ENCODE assay signal across 26 mouse cellular contexts in genomic region chr11:23332136-23332535, GRCm38 (mm10). TPM values are rescaled to one million over a fixed set of nuclear protein-coding genes. Genes with fewer than 3 reads are reported as not detected.
DNase-seq lines count a peak whose midpoint lies in the region; ATAC-seq and TF ChIP-seq lines count a peak whose summit lies in the region.
"Had no signal": no experiment of that assay in that cellular context is flagged by ENCODE, and none has a peak within 500 bp of the region (broad histone marks: within the 10 kb centered on the region; RNA-seq: fewer than 3 reads in every experiment).

No protein-coding gene starts in this region.

- no peak for TF ChIP-seq EP300 in heart, adult 2 months (IDR thresholded peaks at IDR 0.05; ENCODE audit: insufficient read depth, low read depth, low read length)

- peaks cover 1% of the 10 kb centered on the region for H3K4me1 ChIP-seq in heart, adult 2 months (ENCODE audit: control insufficient read depth, insufficient read depth, low read length)
- H3K4me1 ChIP-seq in embryonic facial prominence, embryonic 14.5 days (ENCODE audit: control insufficient read depth, insufficient read depth, low read length): no peaks in the 10 kb centered on the region
- H3K4me1 ChIP-seq: midbrain, embryonic 13.5 days had no signal

- WGBS in heart, adult 2 months: 63% methylated on average over 3 of the region's 3 CpGs
- WGBS in embryonic facial prominence, embryonic 14.5 days: 61% methylated on average over 3 of the region's 3 CpGs

- H3K4me3 ChIP-seq in heart, adult 2 months: no peak overlapping the region
- no peak overlapping the region for H3K4me3 ChIP-seq in embryonic facial prominence, embryonic 14.5 days (ENCODE audit: low read depth, low read length)
- H3K4me3 ChIP-seq: heart, embryonic 12.5 days; left cerebral cortex, adult 2 months; midbrain, embryonic 13.5 days had no signal

- 0 out of 2 replicates have a peak, but pooled peaks have one; percentile 18 for TF ChIP-seq CTCF in heart, adult 2 months (IDR thresholded peaks at IDR 0.05)

- intact Hi-C loops in heart, adult 2 months (cut with DNase I): no loop called here

- no peak for TF ChIP-seq POLR2A in heart, adult 2 months (IDR thresholded peaks at IDR 0.05; ENCODE audit: insufficient read depth, low read depth, low read length)

- H3K36me3 ChIP-seq in heart, adult 2 months (ENCODE audit: control insufficient read depth, insufficient read depth, low read length): peaks cover 6% of the 10 kb centered on the region
- H3K36me3 ChIP-seq in embryonic facial prominence, embryonic 14.5 days (ENCODE audit: control insufficient read depth, insufficient read depth, low read length): 0 out of 2 replicates have a peak, but pooled peaks cover 18% of the 10 kb centered on the region
- H3K36me3 ChIP-seq: midbrain, embryonic 13.5 days had no signal

- DNase-seq in heart, adult 2 months: no peak
- no peak for DNase-seq in heart, postnatal 4 days
- peak; percentile 69 for DNase-seq in 416B (ENCODE audit: low read depth)
- peak; percentile 46 for DNase-seq in MN1 (ENCODE audit: low spot score)
- DNase-seq in embryonic facial prominence, embryonic 14.5 days (ENCODE audit: low spot score): no peak
- no peak for DNase-seq in right cerebral cortex, postnatal 25 days
- no peak for DNase-seq in cerebellum, adult 11-12 months
- DNase-seq: adrenal gland, adult 8-10 months; cerebellum, adult 11 months; cerebellum, adult 9-11 months; gastrocnemius, postnatal 14 days; kidney, adult 11 months; kidney, postnatal 14 days; lung, embryonic 14.5 days; lung, postnatal 14 days; spleen, adult 18-20 months; thymus, postnatal 14 days had no signal

- ATAC-seq in embryonic facial prominence, embryonic 14.5 days (ENCODE audit: low read depth): 0 out of 2 replicates have a peak, but pooled peaks have one; percentile 37
- ATAC-seq: forebrain, embryonic 14.5 days; inflammation-experienced regulatory T-cells, adult 6 months; midbrain, embryonic 13.5 days had no signal

- H3K27me3 ChIP-seq in heart, adult 2 months (ENCODE audit: control insufficient read depth, insufficient read depth, low read length): no peaks in the 10 kb centered on the region
- H3K27me3 ChIP-seq in embryonic facial prominence, embryonic 14.5 days (replicated peaks; ENCODE audit: control insufficient read depth, insufficient read depth, low read length): no peaks in the 10 kb centered on the region
- H3K27me3 ChIP-seq: CH12.LX; heart, embryonic 12.5 days; midbrain, embryonic 13.5 days had no signal

- H3K9ac ChIP-seq in heart, adult 2 months (ENCODE audit: low read depth, low read length): no peak overlapping the region
- H3K9ac ChIP-seq in embryonic facial prominence, embryonic 14.5 days (ENCODE audit: low read depth, low read length): no peak overlapping the region
- H3K9ac ChIP-seq: heart, embryonic 12.5 days; hindbrain, embryonic 14.5 days; liver, embryonic 14.5 days; lung, embryonic 14.5 days; midbrain, embryonic 13.5 days had no signal

- no peak overlapping the region for H3K27ac ChIP-seq in heart, adult 2 months
- no peak overlapping the region for H3K27ac ChIP-seq in embryonic facial prominence, embryonic 14.5 days (replicated peaks; ENCODE audit: low read depth, low read length)
- H3K27ac ChIP-seq: hindbrain, embryonic 14.5 days; left cerebral cortex, adult 2 months; liver, embryonic 14.5 days; midbrain, embryonic 13.5 days had no signal

- no peaks in the 10 kb centered on the region; the same call in 1 of the 2 replicates for H3K79me2 ChIP-seq in heart, adult 2 months (replicated peaks; ENCODE audit: control insufficient read depth, insufficient read depth, low read length)

- no peak overlapping the region for H3K4me2 ChIP-seq in embryonic facial prominence, embryonic 14.5 days (ENCODE audit: low read depth, low read length)
- H3K4me2 ChIP-seq: heart, embryonic 12.5 days; hindbrain, embryonic 14.5 days; lung, embryonic 14.5 days; midbrain, embryonic 13.5 days had no signal

- H3K9me3 ChIP-seq in embryonic facial prominence, embryonic 14.5 days (ENCODE audit: control insufficient read depth, low read length): no peaks in the 10 kb centered on the region
- H3K9me3 ChIP-seq: G1E; heart, embryonic 12.5 days; midbrain, embryonic 13.5 days had no signal

RNA-seq across cellular contexts. Expression of gene Usp34, which starts 25.4 kb away (rescaled TPM):
- total RNA-seq in heart, adult 2 months (2021): 10 to 100 TPM; 33.5 to 38.3 TPM
- polyA plus RNA-seq in heart, adult 2 months (2012; rRNA removed): 8.0 and 16.5 TPM in 2 replicates
- total RNA-seq in heart, postnatal 4 days (2021): 10 to 100 TPM; 51.9 to 55.2 TPM
- polyA plus RNA-seq in embryonic facial prominence, embryonic 14.5 days (2014; fragmentation: Nextera tagmentation; extraction: Ambion mirVana): 40.6 and 43.0 TPM in 2 replicates

Comparison
In these comparisons a context has a peak if more than half of its experiments do, and no peak if none do; other contexts are left out.
1. DNase-seq: peak in 416B (single experiment) and MN1 (single experiment); none in heart, adult 2 months (0 of 2), heart, postnatal 4 days (single experiment), embryonic facial prominence, embryonic 14.5 days (single experiment), right cerebral cortex, postnatal 25 days (single experiment) and cerebellum, adult 11-12 months (single experiment).